Mouse (Mus musculus): ENCODE data around the gene Endod1. TPM values are rescaled to one million over a fixed set of nuclear protein-coding genes. Genes with fewer than 3 reads are reported as not detected.

Endod1 gene
- polyA plus RNA-seq, 1 experiment from 2014 or later = 27.9 TPM

GRCm38 (mm10) chr9:14396819-14397448, 15.6 kb upstream of the Endod1 start:
- H3K9ac ChIP-seq (replicated peaks; ENCODE audit: low read depth, low read length) = no peak overlapping the region
- no peaks in the 10 kb centered on the region for H3K4me1 ChIP-seq (ENCODE audit: control insufficient read depth, insufficient read depth, low read length)
- H3K36me3 ChIP-seq (ENCODE audit: control insufficient read depth, insufficient read depth, low read length) = no peaks in the 10 kb centered on the region
- no peaks in the 10 kb centered on the region for H3K27me3 ChIP-seq (ENCODE audit: control insufficient read depth, insufficient read depth, low read length)
- H3K4me3 ChIP-seq (ENCODE audit: low read depth, low read length) = no peak overlapping the region
- no peak overlapping the region for H3K27ac ChIP-seq (ENCODE audit: low read length)
- WGBS = 65% methylated on average over 3 of the region's 3 CpGs
- no peaks in the 10 kb centered on the region for H3K9me3 ChIP-seq (ENCODE audit: control insufficient read depth, low read depth, low read length)
- ATAC-seq (ENCODE audit: insufficient number of reproducible peaks, insufficient read depth, low FRiP score, low read depth) = no peak
- H3K4me2 ChIP-seq (replicated peaks; ENCODE audit: low read depth, low read length) = no peak overlapping the region

- WGBS = 59% methylated on average over 2 of the region's 2 CpGs
- Histone ChIP-seq H3K36me3 (ENCODE audit: control insufficient read depth, insufficient read depth, low read length) (no peaks in the 10 kb centered on the region), H3K4me3 (ENCODE audit: low read depth, low read length) (no peak overlapping the region), H3K9ac (replicated peaks; ENCODE audit: low read depth, low read length) (no peak overlapping the region), H3K27me3 (ENCODE audit: control insufficient read depth, insufficient read depth, low read length) (no peaks in the 10 kb centered on the region), H3K27ac (ENCODE audit: low read length) (no peak overlapping the region), H3K9me3 (ENCODE audit: control insufficient read depth, low read depth, low read length) (no peaks in the 10 kb centered on the region), H3K4me1 (ENCODE audit: control insufficient read depth, insufficient read depth, low read length) (no peaks in the 10 kb centered on the region), H3K4me2 (replicated peaks; ENCODE audit: low read depth, low read length) (no peak overlapping the region)
- ATAC-seq (ENCODE audit: insufficient number of reproducible peaks, insufficient read depth, low FRiP score, low read depth) = no peak
These were observed 14.8 kb upstream of the Endod1 start for GRCm38 (mm10) chr9:14396096-14396495.

GRCm38 (mm10) chr9:14394956-14395561, 13.8 kb upstream of the Endod1 start:
- Histone ChIP-seq H3K9me3 (ENCODE audit: control insufficient read depth, low read depth, low read length) (no peaks in the 10 kb centered on the region), H3K4me3 (ENCODE audit: low read depth, low read length) (no peak overlapping the region), H3K27ac (ENCODE audit: low read length) (no peak overlapping the region), H3K9ac (replicated peaks; ENCODE audit: low read depth, low read length) (no peak overlapping the region), H3K36me3 (ENCODE audit: control insufficient read depth, insufficient read depth, low read length) (no peaks in the 10 kb centered on the region), H3K4me2 (replicated peaks; ENCODE audit: low read depth, low read length) (no peak overlapping the region), H3K27me3 (ENCODE audit: control insufficient read depth, insufficient read depth, low read length) (no peaks in the 10 kb centered on the region), H3K4me1 (ENCODE audit: control insufficient read depth, insufficient read depth, low read length) (no peaks in the 10 kb centered on the region)
- WGBS = 56% methylated on average over 2 of the region's 2 CpGs
- no peak for ATAC-seq (ENCODE audit: insufficient number of reproducible peaks, insufficient read depth, low FRiP score, low read depth)

- no peak overlapping the region for H3K27ac ChIP-seq (ENCODE audit: low read length)
- H3K9ac ChIP-seq (replicated peaks; ENCODE audit: low read depth, low read length) = no peak overlapping the region
- WGBS = 75% methylated on average over 3 of the region's 3 CpGs
- H3K36me3 ChIP-seq (ENCODE audit: control insufficient read depth, insufficient read depth, low read length) = no peaks in the 10 kb centered on the region
- H3K4me1 ChIP-seq (ENCODE audit: control insufficient read depth, insufficient read depth, low read length) = no peaks in the 10 kb centered on the region
- H3K9me3 ChIP-seq (ENCODE audit: control insufficient read depth, low read depth, low read length) = no peaks in the 10 kb centered on the region
- H3K4me2 ChIP-seq (replicated peaks; ENCODE audit: low read depth, low read length) = no peak overlapping the region
- no peak for ATAC-seq (ENCODE audit: insufficient number of reproducible peaks, insufficient read depth, low FRiP score, low read depth)
- H3K4me3 ChIP-seq (ENCODE audit: low read depth, low read length) = no peak overlapping the region
- H3K27me3 ChIP-seq (ENCODE audit: control insufficient read depth, insufficient read depth, low read length) = no peaks in the 10 kb centered on the region
These were observed 10.6 kb upstream of the Endod1 start for GRCm38 (mm10) chr9:14391841-14392318.

- Histone ChIP-seq H3K4me1 (ENCODE audit: control insufficient read depth, insufficient read depth, low read length) (no peaks in the 10 kb centered on the region), H3K27me3 (ENCODE audit: control insufficient read depth, insufficient read depth, low read length) (no peaks in the 10 kb centered on the region), H3K9ac (replicated peaks; ENCODE audit: low read depth, low read length) (no peak overlapping the region), H3K9me3 (ENCODE audit: control insufficient read depth, low read depth, low read length) (no peaks in the 10 kb centered on the region), H3K36me3 (ENCODE audit: control insufficient read depth, insufficient read depth, low read length) (no peaks in the 10 kb centered on the region), H3K4me2 (replicated peaks; ENCODE audit: low read depth, low read length) (no peak overlapping the region), H3K27ac (ENCODE audit: low read length) (no peak overlapping the region), H3K4me3 (ENCODE audit: low read depth, low read length) (no peak overlapping the region)
- ATAC-seq (ENCODE audit: insufficient number of reproducible peaks, insufficient read depth, low FRiP score, low read depth) = no peak
- 91% methylated on average over 9 of the region's 9 CpGs for WGBS
These were observed 10.0 kb upstream of the Endod1 start for GRCm38 (mm10) chr9:14391286-14391685.

GRCm38 (mm10) chr9:14390278-14390677, 9.0 kb upstream of the Endod1 start:
- Histone ChIP-seq H3K27ac (ENCODE audit: low read length) (no peak overlapping the region), H3K4me1 (ENCODE audit: control insufficient read depth, insufficient read depth, low read length) (no peaks in the 10 kb centered on the region), H3K9ac (replicated peaks; ENCODE audit: low read depth, low read length) (no peak overlapping the region), H3K27me3 (ENCODE audit: control insufficient read depth, insufficient read depth, low read length) (no peaks in the 10 kb centered on the region), H3K36me3 (ENCODE audit: control insufficient read depth, insufficient read depth, low read length) (no peaks in the 10 kb centered on the region), H3K4me2 (replicated peaks; ENCODE audit: low read depth, low read length) (no peak overlapping the region), H3K9me3 (ENCODE audit: control insufficient read depth, low read depth, low read length) (no peaks in the 10 kb centered on the region), H3K4me3 (ENCODE audit: low read depth, low read length) (no peak overlapping the region)
- WGBS = 90% methylated on average over 1 of the region's 1 CpGs
- ATAC-seq (ENCODE audit: insufficient number of reproducible peaks, insufficient read depth, low FRiP score, low read depth) = no peak

- Histone ChIP-seq H3K36me3 (ENCODE audit: control insufficient read depth, insufficient read depth, low read length) (no peaks in the 10 kb centered on the region), H3K4me2 (replicated peaks; ENCODE audit: low read depth, low read length) (no peak overlapping the region), H3K27me3 (ENCODE audit: control insufficient read depth, insufficient read depth, low read length) (no peaks in the 10 kb centered on the region), H3K27ac (ENCODE audit: low read length) (no peak overlapping the region), H3K9me3 (ENCODE audit: control insufficient read depth, low read depth, low read length) (no peaks in the 10 kb centered on the region), H3K4me3 (ENCODE audit: low read depth, low read length) (no peak overlapping the region), H3K4me1 (ENCODE audit: control insufficient read depth, insufficient read depth, low read length) (no peaks in the 10 kb centered on the region), H3K9ac (replicated peaks; ENCODE audit: low read depth, low read length) (no peak overlapping the region)
- peak; percentile 37; the same call in 1 of the 2 replicates for ATAC-seq (ENCODE audit: insufficient number of reproducible peaks, insufficient read depth, low FRiP score, low read depth)
- WGBS = 78% methylated on average over 4 of the region's 4 CpGs
These were observed 7.8 kb upstream of the Endod1 start for GRCm38 (mm10) chr9:14389050-14389621.

GRCm38 (mm10) chr9:14388001-14388400, 6.7 kb upstream of the Endod1 start:
- 92% methylated on average over 1 of the region's 1 CpGs for WGBS
- H3K36me3 ChIP-seq (ENCODE audit: control insufficient read depth, insufficient read depth, low read length) = no peaks in the 10 kb centered on the region
- H3K9ac ChIP-seq (replicated peaks; ENCODE audit: low read depth, low read length) = no peak overlapping the region
- no peak for ATAC-seq (ENCODE audit: insufficient number of reproducible peaks, insufficient read depth, low FRiP score, low read depth)
- H3K4me2 ChIP-seq (replicated peaks; ENCODE audit: low read depth, low read length) = no peak overlapping the region
- H3K4me1 ChIP-seq (ENCODE audit: control insufficient read depth, insufficient read depth, low read length) = no peaks in the 10 kb centered on the region
- no peak overlapping the region for H3K4me3 ChIP-seq (ENCODE audit: low read depth, low read length)
- no peaks in the 10 kb centered on the region for H3K9me3 ChIP-seq (ENCODE audit: control insufficient read depth, low read depth, low read length)
- no peak overlapping the region for H3K27ac ChIP-seq (ENCODE audit: low read length)
- no peaks in the 10 kb centered on the region for H3K27me3 ChIP-seq (ENCODE audit: control insufficient read depth, insufficient read depth, low read length)
